Mouse (Mus musculus) ES-Bruce4 (cell line): ENCODE results near the gene Tsc22d4.

Source experiments
- CTCF ChIP-seq: IDR thresholded peaks from one replicate; pipeline ENCODE4 v1.8.1; 2011; ENCODE audit warnings: low read depth, low read length
- POLR2A ChIP-seq: IDR thresholded peaks from one replicate; pipeline ENCODE4 v1.8.1; 2011; ENCODE audit warnings: low read length; ENCODE audit not compliant: insufficient read depth

DNA sequence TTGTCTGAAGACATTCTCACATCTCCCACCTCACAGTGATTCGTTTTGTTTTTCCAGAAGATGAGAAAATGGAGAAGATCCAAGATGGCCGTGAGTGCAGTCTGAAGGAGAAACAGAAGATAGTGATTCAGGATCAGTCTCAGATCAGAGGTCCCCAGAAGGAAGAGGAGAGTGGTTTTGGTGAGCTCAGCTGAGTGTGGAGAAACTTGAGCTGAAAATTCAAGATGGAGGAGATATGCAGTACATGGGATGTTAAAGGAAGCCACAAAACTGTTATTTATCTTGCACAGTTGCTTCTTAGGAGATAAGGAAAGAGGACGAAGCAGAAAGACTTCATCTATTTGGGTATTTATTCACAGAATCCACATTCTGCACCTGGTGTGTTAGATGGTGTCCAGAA lies 55.4 kb downstream of the Tsc22d4 start:
- no peak for TF ChIP-seq CTCF
- TF ChIP-seq POLR2A, result no peak
